Mouse (Mus musculus): Measurements from ENCODE around the gene Topaz1.

DNA sequence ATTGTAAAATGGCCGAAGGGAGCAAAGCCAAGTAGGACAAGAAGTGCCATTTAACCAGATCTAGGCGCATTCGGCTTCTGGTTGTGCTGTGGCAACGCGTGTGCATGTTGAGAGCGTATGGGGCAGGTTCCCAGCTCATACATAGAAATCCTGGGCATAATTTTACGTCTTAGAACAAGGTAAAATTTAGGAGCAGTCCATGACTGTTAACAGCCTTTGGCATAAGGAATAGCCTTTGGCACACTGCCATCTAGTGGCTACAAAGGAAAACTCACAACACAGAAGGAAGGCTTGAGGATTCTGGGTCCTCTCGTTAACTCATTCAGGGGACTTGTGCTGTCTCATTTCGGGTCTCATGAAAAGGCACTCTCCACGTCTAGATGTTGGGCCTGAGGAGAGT lies 17.6 kb upstream of the Topaz1 start:
- no peak for TF ChIP-seq CTCF (IDR thresholded peaks at IDR 0.05; ENCODE audit: low read depth, low read length)
- TF ChIP-seq POLR2A (IDR thresholded peaks at IDR 0.05; ENCODE audit: borderline replicate concordance, low read depth, low read length): no peak
